Mouse (Mus musculus) ES-E14 (cell line): ENCODE data around the gene Zfp874b.

ENCODE experiments used
- HCFC1 ChIP-seq: IDR thresholded peaks from 2 replicates; pipeline ENCODE4 v1.6.1; 2012; ENCODE audit warnings: low read length, inconsistent platforms, borderline replicate concordance; ENCODE audit not compliant: insufficient read depth
- MAFK ChIP-seq: IDR thresholded peaks from 2 replicates; pipeline ENCODE4 v1.6.1; 2014; ENCODE audit warnings: mild to moderate bottlenecking, low read depth, low read length, inconsistent platforms; ENCODE audit not compliant: insufficient read depth
- ZNF384 ChIP-seq: IDR thresholded peaks from 2 replicates; pipeline ENCODE4 v1.6.1; 2012; ENCODE audit warnings: low read depth, low read length, inconsistent platforms

DNA sequence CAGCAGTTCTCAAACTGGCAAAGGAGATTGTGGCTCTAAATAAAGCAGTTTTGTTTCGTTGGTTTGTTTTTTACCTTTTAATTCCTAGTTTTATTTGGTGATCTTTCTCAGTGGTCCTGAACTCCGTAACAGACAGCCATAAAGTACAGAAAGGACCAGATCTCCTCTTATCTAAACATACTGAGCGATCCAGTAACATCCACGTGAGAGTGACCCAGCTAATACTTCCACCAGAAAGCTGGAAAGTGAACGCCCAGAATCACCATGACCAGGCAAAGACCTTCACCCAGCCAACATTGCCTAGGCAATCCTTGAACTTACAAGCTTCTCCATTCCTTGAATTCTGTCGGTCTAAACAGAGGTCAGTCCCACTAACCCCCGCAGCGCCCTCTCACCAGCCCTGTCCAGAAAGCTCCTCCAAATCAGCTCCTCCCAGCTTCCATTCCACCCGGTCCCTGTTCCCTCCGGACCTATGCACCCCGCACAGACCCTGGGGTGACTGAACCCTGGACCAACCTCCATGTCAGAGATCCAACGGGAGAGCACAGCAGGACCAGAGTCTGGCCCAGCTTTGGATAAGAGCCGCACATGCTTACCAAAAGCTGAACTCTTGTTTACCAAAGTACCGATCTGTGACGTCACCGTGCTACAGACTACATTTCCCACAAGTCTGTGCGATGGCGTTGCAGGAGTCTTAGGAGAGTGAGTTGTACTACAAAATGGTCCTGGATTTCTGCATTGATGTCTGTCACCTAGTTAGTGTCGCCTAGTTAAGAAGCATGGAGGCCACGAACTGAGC lies at the start of gene Zfp874b:
- TF ChIP-seq MAFK (no peak), HCFC1 (peak; percentile 88), ZNF384 (no peak)
